Mouse (Mus musculus) layer of hippocampus, postnatal 36 days (tissue): ENCODE measurements around the gene Muc1. TPM values are rescaled to one million over a fixed set of nuclear protein-coding genes. Genes with fewer than 3 reads are reported as not detected.
A peak's percentile ranks its signal among the peaks of the same experiment; 100 is the strongest.

Experiments used
- DNase-seq, 2 experiments: peaks; one replicate each; pipeline ENCODE4 v3.0.0; 2022
- total RNA-seq, 2 experiments: library from RNA; stranded (reverse); gene quantifications; 2 replicates each; pipeline ENCODE4 v1.2.3; 2021

Gene Muc1
- 1 to 10 TPM in 1 of 2 experiments, under 1 TPM in 1; 0.61 to 1.0 TPM for total RNA-seq

- no peak for DNase-seq
These were observed at the start of gene Muc1 for GRCm38 (mm10) chr3:89228836-89229235. Muc1 (plus strand) TSS chr3:89229057.

GRCm38 (mm10) chr3:89181749-89182500 lies 46.9 kb upstream of the Muc1 start:
- no peak for DNase-seq

- DNase-seq: no peak
These were observed 46.3 kb upstream of the Muc1 start for GRCm38 (mm10) chr3:89182531-89183057.

GRCm38 (mm10) chr3:89183058-89183958 lies 45.5 kb upstream of the Muc1 start, which contains the start of gene Fam189b:
Fam189b (plus strand) TSS chr3:89183143.
- peak; percentile 93 to 94 for DNase-seq

- peak in 1 of 2 experiments; percentile 44 for DNase-seq
These were observed 44.9 kb upstream of the Muc1 start for GRCm38 (mm10) chr3:89183959-89184315.

GRCm38 (mm10) chr3:89187197-89187596 lies 41.7 kb upstream of the Muc1 start:
- no peak for DNase-seq

- no peak for DNase-seq
These were observed 41.0 kb upstream of the Muc1 start for GRCm38 (mm10) chr3:89187690-89188477.

GRCm38 (mm10) chr3:89188478-89188875 lies 40.4 kb upstream of the Muc1 start:
- DNase-seq: no peak

- no peak for DNase-seq
These were observed 38.4 kb upstream of the Muc1 start for GRCm38 (mm10) chr3:89190436-89190835.

- no peak for DNase-seq
These were observed 35.5 kb upstream of the Muc1 start for GRCm38 (mm10) chr3:89193351-89193750.

- DNase-seq: no peak
These were observed 35.0 kb upstream of the Muc1 start for GRCm38 (mm10) chr3:89193853-89194252.

GRCm38 (mm10) chr3:89195979-89196877 lies 32.6 kb upstream of the Muc1 start:
- peak; percentile 78 to 79 for DNase-seq

GRCm38 (mm10) chr3:89199839-89200238 lies 29.0 kb upstream of the Muc1 start:
- no peak for DNase-seq

- peak; percentile 72 to 78 for DNase-seq
These were observed 26.4 kb upstream of the Muc1 start, which contains the start of gene Gba for GRCm38 (mm10) chr3:89202253-89203141. Gba (plus strand) TSS chr3:89202928.

- no peak for DNase-seq
These were observed 25.7 kb upstream of the Muc1 start for GRCm38 (mm10) chr3:89203142-89203514.

- DNase-seq: no peak
These were observed 22.8 kb upstream of the Muc1 start for GRCm38 (mm10) chr3:89206079-89206478.

GRCm38 (mm10) chr3:89206695-89207094 lies 22.2 kb upstream of the Muc1 start:
- DNase-seq: no peak

- DNase-seq: no peak
These were observed 20.7 kb upstream of the Muc1 start for GRCm38 (mm10) chr3:89208075-89208657.

GRCm38 (mm10) chr3:89208736-89209135 lies 20.1 kb upstream of the Muc1 start:
- DNase-seq: no peak

- no peak for DNase-seq
These were observed 19.1 kb upstream of the Muc1 start for GRCm38 (mm10) chr3:89209731-89210130.
